Mouse (Mus musculus) bone marrow, adult 2 months (tissue): ENCODE results near the gene 1700067P10Rik.

Experiments
- CTCF ChIP-seq: fragments of 200-500 bp; IDR thresholded peaks from 2 replicates; pipeline ENCODE4 v1.5.1; 2011; ENCODE audit warnings: low read length, control low read depth; ENCODE audit not compliant: control insufficient read depth, insufficient read depth
- POLR2A ChIP-seq: fragments of 200-500 bp; IDR thresholded peaks from 2 replicates; pipeline ENCODE4 v1.6.1; 2011; ENCODE audit warnings: low read depth, mild to moderate bottlenecking, control low read depth, low read length, borderline replicate concordance; ENCODE audit not compliant: control insufficient read depth

DNA sequence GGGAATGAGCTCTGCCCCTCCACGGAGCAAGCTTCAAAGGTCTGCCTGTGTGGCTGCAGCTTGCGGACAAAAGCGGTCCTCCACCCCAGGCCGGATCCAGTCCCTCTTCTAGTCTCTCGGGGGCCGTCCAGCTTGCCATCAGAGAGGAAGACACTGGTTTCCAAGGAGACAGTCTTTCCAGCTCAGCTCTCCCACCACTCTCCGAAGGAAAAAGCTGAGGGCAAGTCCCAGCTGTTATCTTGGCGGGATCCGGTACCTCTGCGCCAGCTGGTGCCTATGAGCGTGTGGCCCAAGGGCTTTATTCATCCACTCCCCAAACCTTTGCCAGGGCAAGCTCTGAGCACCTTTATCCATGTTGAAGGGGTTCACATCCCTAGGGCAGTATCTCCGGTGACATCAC lies 1.2 kb downstream of the 1700067P10Rik start:
- TF ChIP-seq POLR2A: no peak
- TF ChIP-seq CTCF: no peak
